Comparison of ENCODE assay signal across 28 mouse cellular contexts in genomic region chr3:154127246-154127645, GRCm38 (mm10).
"Had no signal": no experiment of that assay in that cellular context is flagged by ENCODE, and none has a peak within 500 bp of the region (broad histone marks: within the 10 kb centered on the region; RNA-seq: fewer than 3 reads in every experiment).

No protein-coding gene starts in this region.

- H3K4me3 ChIP-seq: gastrocnemius, adult 2 months; heart, adult 2 months; heart, embryonic 13.5 days; heart, embryonic 15.5 days; intestine, embryonic 15.5 days; left cerebral cortex, adult 2 months; limb, embryonic 10.5 days; limb, embryonic 12.5 days; liver, embryonic 13.5 days; liver, embryonic 15.5 days had no signal

- H3K27me3 ChIP-seq: heart, embryonic 13.5 days; heart, embryonic 15.5 days; intestine, embryonic 15.5 days; limb, embryonic 12.5 days; liver, embryonic 13.5 days; liver, embryonic 15.5 days had no signal

- H3K4me1 ChIP-seq: intestine, embryonic 15.5 days; limb, embryonic 10.5 days; limb, embryonic 12.5 days had no signal

- ATAC-seq: hindbrain, embryonic 16.5 days; inflammation-experienced regulatory T-cells, adult 6 months; intestine, embryonic 15.5 days; intestine, postnatal 0 days; liver, postnatal 0 days had no signal

- H3K4me2 ChIP-seq: heart, embryonic 11.5 days; heart, embryonic 13.5 days; heart, embryonic 15.5 days; hindbrain, embryonic 14.5 days; intestine, embryonic 15.5 days; limb, embryonic 12.5 days; liver, embryonic 11.5 days; liver, embryonic 13.5 days; liver, embryonic 15.5 days had no signal

- H3K36me3 ChIP-seq: heart, embryonic 13.5 days; heart, embryonic 15.5 days; intestine, embryonic 15.5 days; limb, embryonic 10.5 days; limb, embryonic 12.5 days; liver, embryonic 13.5 days; liver, embryonic 15.5 days had no signal

- H3K27ac ChIP-seq: gastrocnemius, adult 2 months; heart, adult 2 months; heart, embryonic 13.5 days; heart, embryonic 15.5 days; hindbrain, embryonic 14.5 days; intestine, embryonic 15.5 days; left cerebral cortex, adult 2 months; limb, embryonic 10.5 days; limb, embryonic 12.5 days; liver, embryonic 13.5 days; liver, embryonic 15.5 days had no signal

- H3K9ac ChIP-seq: heart, embryonic 13.5 days; heart, embryonic 15.5 days; hindbrain, embryonic 14.5 days; intestine, embryonic 15.5 days; limb, embryonic 12.5 days; liver, embryonic 13.5 days; liver, embryonic 15.5 days; liver, postnatal 0 days had no signal

- DNase-seq: gastrocnemius, adult 2 months; gastrocnemius, postnatal 10 days; gastrocnemius, postnatal 25 days; heart, adult 2 months; heart, postnatal 14 days; heart, postnatal 36 days; kidney, adult 18-20 months; kidney, adult 8-10 months; kidney, postnatal 10 days; kidney, postnatal 25 days; kidney, postnatal 4 days; layer of hippocampus, adult 9-11 months; liver; liver, embryonic 13.5 days; liver, postnatal 0 days had no signal

- H3K9me3 ChIP-seq: heart, embryonic 13.5 days; heart, embryonic 15.5 days; intestine, embryonic 15.5 days; limb, embryonic 10.5 days; limb, embryonic 12.5 days; liver, embryonic 13.5 days; liver, embryonic 15.5 days had no signal
